Mouse (Mus musculus): ENCODE measurements around the gene Pnma1.

DNA sequence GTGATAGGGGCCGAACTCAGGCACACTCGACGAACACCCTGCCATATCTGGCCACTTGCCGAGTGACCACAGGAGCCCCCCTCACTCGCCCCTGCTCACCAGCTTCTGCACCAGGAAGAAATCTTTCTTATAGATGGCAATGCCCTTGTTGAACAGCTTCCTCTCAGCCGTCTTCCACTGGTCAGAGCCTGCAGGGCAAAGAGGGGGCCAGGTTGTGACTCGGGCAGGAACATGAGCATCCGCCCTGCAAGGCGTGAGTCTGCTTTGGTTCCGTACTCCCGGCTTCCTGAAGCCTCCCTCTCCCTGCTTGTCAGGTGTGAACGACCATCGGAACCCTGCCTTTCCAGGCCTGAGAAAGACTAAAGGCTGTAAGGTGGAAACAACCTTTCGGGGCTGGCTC lies 9.9 kb upstream of the Pnma1 start:
- TF ChIP-seq POLR2A (IDR thresholded peaks at IDR 0.05; ENCODE audit: borderline replicate concordance, extremely low read depth, insufficient read depth, insufficient read length, poor library complexity, severe bottlenecking) (no peak), CTCF (IDR thresholded peaks at IDR 0.05; ENCODE audit: borderline replicate concordance, extremely low read depth, insufficient read depth, insufficient read length) (no peak)
